Mouse (Mus musculus): ENCODE results near the gene Suds3. TPM values are rescaled to one million over a fixed set of nuclear protein-coding genes. Genes with fewer than 3 reads are reported as not detected.

The Suds3 gene
- polyA plus RNA-seq, 1 experiment from 2014 or later, result 88.6 TPM

GRCm38 (mm10) chr5:117118850-117119249, 2.9 kb upstream of the Suds3 start:
- Histone ChIP-seq H3K4me3 (no peak overlapping the region), H3K27me3 (0 out of 2 replicates have a peak, but pooled peaks cover 6% of the 10 kb centered on the region), H3K9me3 (no peaks in the 10 kb centered on the region), H3K36me3 (no peaks in the 10 kb centered on the region), H3K4me1 (replicated peaks) (peaks cover 37% of the 10 kb centered on the region), H3K27ac (replicated peaks) (no peak overlapping the region), H3K4me2 (peak overlapping the region; percentile 85), H3K9ac (no peak overlapping the region)
- whole genome bisulfite sequencing, result 57% methylated on average over 8 of the region's 8 CpGs
- ATAC-seq (ENCODE audit: low FRiP score, low read depth), result no peak

- H3K4me3 ChIP-seq, result no peak overlapping the region
- no peak for ATAC-seq (ENCODE audit: low FRiP score, low read depth)
- H3K9ac ChIP-seq, result no peak overlapping the region
- 0 out of 2 replicates have a peak, but pooled peaks cover 6% of the 10 kb centered on the region for H3K27me3 ChIP-seq
- H3K36me3 ChIP-seq, result peaks cover 2% of the 10 kb centered on the region; the same call in 1 of the 2 replicates
- WGBS, result 90% methylated on average over 2 of the region's 2 CpGs
- no peak overlapping the region for H3K4me2 ChIP-seq
- no peak overlapping the region for H3K27ac ChIP-seq (replicated peaks)
- no peaks in the 10 kb centered on the region for H3K9me3 ChIP-seq
- H3K4me1 ChIP-seq (replicated peaks), result peaks cover 39% of the 10 kb centered on the region
Measured at GRCm38 (mm10) chr5:117118220-117118619, 2.3 kb upstream of the Suds3 start.

GRCm38 (mm10) chr5:117117716-117118115, 1.8 kb upstream of the Suds3 start:
- Histone ChIP-seq H3K4me2 (no peak overlapping the region), H3K9me3 (no peaks in the 10 kb centered on the region), H3K36me3 (peaks cover 7% of the 10 kb centered on the region), H3K27ac (replicated peaks) (no peak overlapping the region), H3K4me1 (replicated peaks) (peaks cover 39% of the 10 kb centered on the region), H3K27me3 (0 out of 2 replicates have a peak, but pooled peaks cover 6% of the 10 kb centered on the region), H3K9ac (no peak overlapping the region), H3K4me3 (no peak overlapping the region)
- 83% methylated on average over 7 of the region's 7 CpGs for WGBS
- ATAC-seq (ENCODE audit: low FRiP score, low read depth), result no peak

GRCm38 (mm10) chr5:117117241-117117640, 1.3 kb upstream of the Suds3 start:
- ATAC-seq (ENCODE audit: low FRiP score, low read depth), result no peak

GRCm38 (mm10) chr5:117116660-117117059, 747 bp upstream of the Suds3 start:
- H3K27ac ChIP-seq (replicated peaks), result no peak overlapping the region
- no peaks in the 10 kb centered on the region for H3K9me3 ChIP-seq
- H3K9ac ChIP-seq, result no peak overlapping the region
- peaks cover 14% of the 10 kb centered on the region for H3K36me3 ChIP-seq
- WGBS, result 68% methylated on average over 2 of the region's 2 CpGs
- H3K4me1 ChIP-seq (replicated peaks), result peaks cover 37% of the 10 kb centered on the region
- ATAC-seq (ENCODE audit: low FRiP score, low read depth), result no peak
- H3K27me3 ChIP-seq, result 0 out of 2 replicates have a peak, but pooled peaks cover 4% of the 10 kb centered on the region
- H3K4me2 ChIP-seq, result no peak overlapping the region
- H3K4me3 ChIP-seq, result no peak overlapping the region

More at GRCm38 (mm10) chr5:117117241-117117640, 1.3 kb upstream of the Suds3 start:
- Histone ChIP-seq H3K36me3 (peaks cover 12% of the 10 kb centered on the region), H3K4me1 (replicated peaks) (peaks cover 39% of the 10 kb centered on the region), H3K4me3 (no peak overlapping the region), H3K27ac (replicated peaks) (no peak overlapping the region), H3K9ac (no peak overlapping the region), H3K4me2 (no peak overlapping the region), H3K27me3 (0 out of 2 replicates have a peak, but pooled peaks cover 6% of the 10 kb centered on the region), H3K9me3 (no peaks in the 10 kb centered on the region)
- 90% methylated on average over 2 of the region's 2 CpGs for WGBS

- no peaks in the 10 kb centered on the region for H3K9me3 ChIP-seq
- no peaks in the 10 kb centered on the region for H3K27me3 ChIP-seq
- peak overlapping the region; percentile 94 for H3K27ac ChIP-seq (replicated peaks)
- WGBS, result under 1% methylated on average over 40 of the region's 43 CpGs
- H3K36me3 ChIP-seq, result peaks cover 24% of the 10 kb centered on the region
- H3K9ac ChIP-seq, result peak overlapping the region; percentile 77
- H3K4me1 ChIP-seq (replicated peaks), result peaks cover 25% of the 10 kb centered on the region
- peak; percentile 11 for ATAC-seq (ENCODE audit: low FRiP score, low read depth)
- H3K4me3 ChIP-seq, result peak overlapping the region; percentile 91
- H3K4me2 ChIP-seq, result peak overlapping the region; percentile 96
Measured at GRCm38 (mm10) chr5:117115193-117115767, 633 bp downstream of the Suds3 start.

GRCm38 (mm10) chr5:117114581-117115192, 1.2 kb downstream of the Suds3 start:
- Histone ChIP-seq H3K9me3 (no peaks in the 10 kb centered on the region), H3K36me3 (peaks cover 24% of the 10 kb centered on the region), H3K9ac (peak overlapping the region; percentile 77), H3K4me1 (replicated peaks) (peaks cover 25% of the 10 kb centered on the region), H3K4me3 (peak overlapping the region; percentile 91), H3K4me2 (peak overlapping the region; percentile 96), H3K27ac (replicated peaks) (peak overlapping the region; percentile 94), H3K27me3 (no peaks in the 10 kb centered on the region)
- WGBS, result 5% methylated on average over 16 of the region's 16 CpGs
- no peak for ATAC-seq (ENCODE audit: low FRiP score, low read depth)

GRCm38 (mm10) chr5:117113330-117113729, 2.6 kb downstream of the Suds3 start:
- Histone ChIP-seq H3K36me3 (peaks cover 29% of the 10 kb centered on the region), H3K9me3 (no peaks in the 10 kb centered on the region), H3K27ac (replicated peaks) (no peak overlapping the region), H3K27me3 (no peaks in the 10 kb centered on the region), H3K9ac (no peak overlapping the region), H3K4me3 (no peak overlapping the region), H3K4me2 (no peak overlapping the region), H3K4me1 (replicated peaks) (peaks cover 19% of the 10 kb centered on the region)
- ATAC-seq (ENCODE audit: low FRiP score, low read depth), result no peak
- WGBS, result 93% methylated on average over 7 of the region's 7 CpGs

- WGBS, result 97% methylated on average over 7 of the region's 7 CpGs
- H3K36me3 ChIP-seq, result peaks cover 40% of the 10 kb centered on the region
- no peak for ATAC-seq (ENCODE audit: low FRiP score, low read depth)
Measured at GRCm38 (mm10) chr5:117111774-117112112, 4.2 kb downstream of the Suds3 start.

GRCm38 (mm10) chr5:117111064-117111773, 4.7 kb downstream of the Suds3 start:
- Histone ChIP-seq H3K27ac (replicated peaks) (no peak overlapping the region), H3K4me3 (no peak overlapping the region), H3K4me1 (replicated peaks) (peaks cover 16% of the 10 kb centered on the region), H3K9ac (no peak overlapping the region), H3K27me3 (no peaks in the 10 kb centered on the region), H3K9me3 (no peaks in the 10 kb centered on the region), H3K36me3 (peaks cover 46% of the 10 kb centered on the region), H3K4me2 (no peak overlapping the region)
- ATAC-seq (ENCODE audit: low FRiP score, low read depth), result no peak
- WGBS, result 88% methylated on average over 16 of the region's 16 CpGs

More at GRCm38 (mm10) chr5:117111774-117112112, 4.2 kb downstream of the Suds3 start:
- Histone ChIP-seq H3K4me1 (replicated peaks) (peaks cover 19% of the 10 kb centered on the region), H3K9ac (no peak overlapping the region), H3K9me3 (no peaks in the 10 kb centered on the region), H3K27ac (replicated peaks) (no peak overlapping the region), H3K4me2 (no peak overlapping the region), H3K27me3 (no peaks in the 10 kb centered on the region), H3K4me3 (no peak overlapping the region)

- Histone ChIP-seq H3K27me3 (no peaks in the 10 kb centered on the region), H3K36me3 (peaks cover 55% of the 10 kb centered on the region), H3K27ac (replicated peaks) (no peak overlapping the region), H3K4me3 (no peak overlapping the region), H3K4me2 (no peak overlapping the region), H3K9me3 (no peaks in the 10 kb centered on the region), H3K4me1 (replicated peaks) (peaks cover 8% of the 10 kb centered on the region), H3K9ac (no peak overlapping the region)
- 92% methylated on average over 8 of the region's 8 CpGs for WGBS
- ATAC-seq (ENCODE audit: low FRiP score, low read depth), result no peak
Measured at GRCm38 (mm10) chr5:117109522-117109921, 6.4 kb downstream of the Suds3 start.

- H3K9ac ChIP-seq, result no peak overlapping the region
- H3K27me3 ChIP-seq, result no peaks in the 10 kb centered on the region
- no peak overlapping the region for H3K4me2 ChIP-seq
- no peak for ATAC-seq (ENCODE audit: low FRiP score, low read depth)
- no peaks in the 10 kb centered on the region for H3K9me3 ChIP-seq
- H3K36me3 ChIP-seq, result peaks cover 61% of the 10 kb centered on the region
- H3K27ac ChIP-seq (replicated peaks), result no peak overlapping the region
- 95% methylated on average over 13 of the region's 13 CpGs for WGBS
- H3K4me3 ChIP-seq, result no peak overlapping the region
- peaks cover under 1% of the 10 kb centered on the region for H3K4me1 ChIP-seq (replicated peaks)
Measured at GRCm38 (mm10) chr5:117108731-117109130, 7.2 kb downstream of the Suds3 start.

Measured in hindbrain, embryonic 15.5 days (tissue).